Mouse (Mus musculus) ES-Bruce4 (cell line): Measurements from ENCODE around the gene Aktip.

Source experiments
- CTCF ChIP-seq: IDR thresholded peaks from one replicate; pipeline ENCODE4 v1.8.1; 2011; ENCODE audit warnings: low read depth, low read length
- EP300 ChIP-seq: IDR thresholded peaks from 2 replicates; pipeline ENCODE4 v1.6.1; 2011; ENCODE audit warnings: low read depth, low read length; ENCODE audit not compliant: insufficient read depth
- POLR2A ChIP-seq: IDR thresholded peaks from one replicate; pipeline ENCODE4 v1.8.1; 2011; ENCODE audit warnings: low read length; ENCODE audit not compliant: insufficient read depth

- TF ChIP-seq CTCF (no peak), POLR2A (no peak), EP300 (peak; percentile 45; the same call in 1 of the 2 replicates)
Observed at GRCm38 (mm10) chr8:91081911-91082310, 117.9 kb downstream of the Aktip start.
